Mouse (Mus musculus) liver, embryonic 11.5 days (tissue): ENCODE measurements around the gene Otop3. TPM values are rescaled to one million over a fixed set of nuclear protein-coding genes. Genes with fewer than 3 reads are reported as not detected.
A peak's percentile ranks its signal among the peaks of the same experiment; 100 is the strongest.

Experiments used
- ATAC-seq: fragments of 200-750 bp; cut with Nextera tagmentation; replicated peaks from 2 replicates; pipeline ENCODE4 v1.8.0; 2017; ENCODE audit warnings: moderate number of reproducible peaks, mild to moderate bottlenecking, moderate TSS enrichment, moderate library complexity; ENCODE audit not compliant: low FRiP score
- DNase-seq: peaks from one replicate; pipeline ENCODE4 v3.0.0-alpha.2; 2017; ENCODE audit warnings: low spot score
- H3K27ac ChIP-seq: fragments of 300-500 bp; sonication (generic); 2 replicates; pipeline ENCODE4 v1.5.1; 2014; ENCODE audit warnings: mild to moderate bottlenecking, low read depth, low read length, control low read depth
- H3K27me3 ChIP-seq: fragments of 300-500 bp; sonication (generic); replicated peaks from 2 replicates; pipeline ENCODE4 v1.6.1; 2014; ENCODE audit warnings: low read length, mixed read lengths; ENCODE audit not compliant: control insufficient read depth, insufficient read depth
- H3K36me3 ChIP-seq: fragments of 300-500 bp; sonication (generic); 2 replicates; pipeline ENCODE4 v1.6.1; 2014; ENCODE audit warnings: mild to moderate bottlenecking, low read length, moderate library complexity, mixed read lengths; ENCODE audit not compliant: control insufficient read depth, insufficient read depth
- H3K4me1 ChIP-seq: fragments of 300-500 bp; sonication (generic); replicated peaks from 2 replicates; pipeline ENCODE4 v1.6.1; 2014; ENCODE audit warnings: low read length, mixed read lengths; ENCODE audit not compliant: control insufficient read depth, insufficient read depth
- H3K4me2 ChIP-seq: fragments of 300-500 bp; sonication (generic); 2 replicates; pipeline ENCODE4 v1.6.1; 2014; ENCODE audit warnings: mild to moderate bottlenecking, control low read depth, moderate library complexity
- H3K4me3 ChIP-seq: fragments of 300-500 bp; sonication (generic); 2 replicates; pipeline ENCODE4 v1.5.1; 2014; ENCODE audit warnings: low read depth, low read length, control low read depth
- H3K9ac ChIP-seq: fragments of 300-500 bp; sonication (generic); 2 replicates; pipeline ENCODE4 v1.6.1; 2014; ENCODE audit warnings: low read depth, low read length, control low read depth
- H3K9me3 ChIP-seq: fragments of 300-500 bp; sonication (generic); 2 replicates; pipeline ENCODE4 v1.6.1; 2016; ENCODE audit warnings: low read length, inconsistent platforms, mixed read lengths; ENCODE audit not compliant: control insufficient read depth
- WGBS: fragments of 180-500 bp; shearing (Covaris S2); extraction: QIAGEN DNeasy Blood & Tissue Kit; methylation state at CpG from one replicate; pipeline ENCODE4 v1.1.7; 2014; 5-methylcytosine and 5-hydroxymethylcytosine counted together
- polyA plus RNA-seq: library from polyadenylated mRNA; unstranded; fragments of >200 nt; fragmentation: Nextera tagmentation; extraction: Ambion mirVana; gene quantifications from 2 replicates; pipeline ENCODE4 v1.2.1, GENCODE M21; 2014

Gene Otop3
- polyA plus RNA-seq, 1 experiment from 2014 or later, result not detected

DNA sequence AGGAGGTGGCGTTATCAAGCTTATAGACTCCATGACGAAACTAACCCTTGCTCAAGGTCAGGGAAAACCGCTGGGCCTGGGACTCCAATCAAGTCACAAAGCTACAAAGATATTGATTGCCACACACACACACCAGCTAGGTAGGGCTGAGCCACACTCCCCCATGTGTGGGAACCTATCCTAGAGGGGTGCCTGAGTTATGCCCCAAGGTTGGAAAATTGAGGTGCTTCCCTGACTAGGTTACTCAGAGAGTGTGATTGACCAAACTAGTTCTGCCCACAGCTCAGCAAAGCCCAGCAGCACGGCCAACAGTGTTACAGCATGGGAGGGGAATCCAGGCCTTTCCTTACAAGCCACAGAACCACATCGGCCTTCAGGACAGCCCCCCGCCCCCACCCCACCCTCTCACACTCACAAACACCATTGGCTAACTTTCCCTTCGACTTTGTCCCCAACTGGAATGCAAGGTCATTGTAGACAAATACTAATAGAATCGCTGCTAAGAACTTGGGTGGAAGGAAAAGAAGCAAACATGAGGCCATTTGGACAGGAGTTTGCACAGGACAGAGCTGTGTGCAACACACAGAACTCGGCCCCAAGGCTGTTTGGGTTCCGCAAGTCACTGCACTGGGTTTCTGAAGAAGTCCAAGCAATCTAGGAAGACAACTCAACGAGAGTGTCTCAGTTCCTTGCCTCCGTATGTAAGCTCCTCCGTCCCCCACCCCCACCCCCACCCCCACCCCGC is 41.7 kb upstream of the Otop3 start:
- Histone ChIP-seq H3K36me3 (no peaks in the 10 kb centered on the region), H3K27ac (peak overlapping the region; percentile 77), H3K4me2 (peak overlapping the region; percentile 42), H3K9me3 (no peaks in the 10 kb centered on the region), H3K9ac (no peak overlapping the region), H3K4me3 (no peak overlapping the region), H3K4me1 (peaks cover 10% of the 10 kb centered on the region; the same call in 1 of the 2 replicates), H3K27me3 (peaks cover 18% of the 10 kb centered on the region)
- peak; percentile 48; the same call in 1 of the 2 replicates for ATAC-seq
- WGBS, result 54% methylated on average over 14 of the region's 14 CpGs
- DNase-seq, result no peak

DNA sequence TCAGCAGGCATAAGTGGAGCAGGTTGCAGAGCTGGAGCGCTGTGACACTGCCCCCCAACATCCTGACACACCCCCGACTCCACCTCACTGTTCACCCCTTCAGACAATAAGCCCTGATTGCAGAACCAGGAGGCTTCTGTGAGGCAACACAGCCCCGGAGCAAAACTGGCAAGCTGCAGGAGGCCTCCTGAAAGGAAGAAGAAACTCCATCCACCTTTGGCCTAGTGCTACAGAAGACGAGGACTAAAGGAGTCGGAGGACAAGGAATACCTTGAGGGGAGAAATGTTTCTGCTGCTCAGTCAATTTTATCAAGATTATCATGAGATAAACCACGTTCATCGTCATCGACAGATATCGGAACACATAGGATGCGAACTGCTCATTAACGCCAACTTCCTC is 38.6 kb upstream of the Otop3 start:
- no peaks in the 10 kb centered on the region for H3K9me3 ChIP-seq
- H3K4me3 ChIP-seq, result peak overlapping the region; percentile 50
- DNase-seq (no peak), ATAC-seq (no peak)
- no peak overlapping the region for H3K9ac ChIP-seq
- peak overlapping the region; percentile 66 for H3K4me2 ChIP-seq
- peaks cover 7% of the 10 kb centered on the region; the same call in 1 of the 2 replicates for H3K4me1 ChIP-seq
- no peak overlapping the region for H3K27ac ChIP-seq
- no peaks in the 10 kb centered on the region for H3K36me3 ChIP-seq
- 84% methylated on average over 11 of the region's 11 CpGs for WGBS
- H3K27me3 ChIP-seq, result peaks cover 20% of the 10 kb centered on the region

DNA sequence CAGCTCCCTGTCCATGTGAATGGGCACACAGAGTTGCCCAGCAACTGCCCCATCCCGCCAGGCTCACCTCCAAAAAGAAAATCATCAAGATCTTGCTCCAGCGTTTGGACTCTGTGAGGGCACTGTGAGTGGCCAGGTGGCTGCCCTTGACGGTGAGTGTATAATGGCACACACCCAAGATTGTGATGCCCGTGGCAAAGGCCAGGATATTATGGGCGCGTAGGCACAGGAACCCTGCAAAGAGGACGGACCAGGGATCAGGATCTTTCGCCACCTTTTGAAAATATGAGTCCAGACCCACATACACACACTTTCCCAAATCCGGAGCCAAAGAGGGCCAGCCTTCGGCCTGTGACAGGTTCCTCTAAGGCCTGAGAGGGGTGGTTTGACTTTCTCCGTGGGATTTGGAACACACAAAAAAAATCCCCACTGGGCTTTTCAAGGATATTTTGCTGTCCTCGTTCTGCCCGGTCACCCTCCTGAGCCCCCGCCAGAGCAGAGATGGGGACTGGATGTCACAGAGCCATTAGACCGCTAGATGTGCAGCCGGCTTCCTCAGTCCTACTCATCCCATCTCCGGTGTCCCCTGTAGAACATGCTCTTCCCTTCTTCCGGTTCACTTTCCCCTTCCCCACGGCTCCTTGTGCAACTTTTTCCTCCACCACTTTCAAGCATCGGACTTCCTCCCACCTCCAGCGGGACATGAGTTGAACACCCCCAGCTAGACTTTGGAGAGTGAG is 37.9 kb upstream of the Otop3 start:
- peak overlapping the region; percentile 50 for H3K4me3 ChIP-seq
- H3K4me2 ChIP-seq, result peak overlapping the region; percentile 66
- H3K27me3 ChIP-seq, result peaks cover 20% of the 10 kb centered on the region
- no peaks in the 10 kb centered on the region for H3K9me3 ChIP-seq
- H3K27ac ChIP-seq, result peak overlapping the region; percentile 57
- 55% methylated on average over 21 of the region's 21 CpGs for WGBS
- peak overlapping the region; percentile 38; the same call in 1 of the 2 replicates for H3K9ac ChIP-seq
- no peaks in the 10 kb centered on the region for H3K36me3 ChIP-seq
- DNase-seq (no peak), ATAC-seq (no peak)
- peaks cover 4% of the 10 kb centered on the region; the same call in 1 of the 2 replicates for H3K4me1 ChIP-seq

DNA sequence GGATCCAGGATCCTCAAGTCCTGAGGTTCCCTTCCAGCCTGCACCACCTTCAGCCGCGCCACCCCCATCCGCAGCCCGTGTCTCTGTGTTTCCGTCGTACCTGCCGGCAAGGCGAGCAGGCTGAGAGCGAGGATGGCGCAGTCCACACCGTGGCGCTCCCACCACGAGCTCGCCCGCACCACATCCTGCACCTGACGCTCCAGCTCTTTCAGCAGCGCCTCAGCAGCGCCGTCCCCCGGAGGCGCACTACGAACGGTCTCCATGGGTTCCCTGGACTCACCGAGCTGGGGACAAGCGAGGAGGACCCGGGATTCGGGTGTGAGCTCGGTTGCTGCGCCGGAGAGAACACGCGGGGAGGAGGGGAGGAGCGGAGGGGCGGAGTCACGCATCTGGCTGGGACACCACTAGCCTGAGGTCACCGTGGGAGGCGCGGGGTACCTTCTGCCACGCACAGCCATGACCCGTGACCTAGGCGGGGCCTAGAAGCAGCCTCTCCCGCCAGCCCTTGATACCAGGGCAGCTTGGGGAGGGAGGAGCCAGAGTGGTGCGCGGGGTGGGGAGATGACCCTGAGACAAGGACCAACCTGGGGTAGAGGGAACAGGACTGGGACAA is 37.2 kb upstream of the Otop3 start, which contains the start of gene Fads6:
Fads6 (minus strand) TSS at position 450 of the 613 bp plus-strand sequence.
- H3K4me3 ChIP-seq, result peak within 1 kb of the TSS; percentile 50
- DNase-seq (peak; percentile 65), ATAC-seq (peak; percentile 61)
- 1% methylated on average over 44 of the region's 44 CpGs for WGBS
- H3K4me1 ChIP-seq, result peaks cover 3% of the 10 kb centered on the region; the same call in 1 of the 2 replicates
- H3K27me3 ChIP-seq, result peaks cover 20% of the 10 kb centered on the region
- peak within 1 kb of the TSS; percentile 38; the same call in 1 of the 2 replicates for H3K9ac ChIP-seq
- no peaks in the 10 kb centered on the region for H3K9me3 ChIP-seq
- peak within 1 kb of the TSS; percentile 66 for H3K4me2 ChIP-seq
- H3K36me3 ChIP-seq, result no peaks in the 10 kb centered on the region
- H3K27ac ChIP-seq, result peak within 1 kb of the TSS; percentile 57

DNA sequence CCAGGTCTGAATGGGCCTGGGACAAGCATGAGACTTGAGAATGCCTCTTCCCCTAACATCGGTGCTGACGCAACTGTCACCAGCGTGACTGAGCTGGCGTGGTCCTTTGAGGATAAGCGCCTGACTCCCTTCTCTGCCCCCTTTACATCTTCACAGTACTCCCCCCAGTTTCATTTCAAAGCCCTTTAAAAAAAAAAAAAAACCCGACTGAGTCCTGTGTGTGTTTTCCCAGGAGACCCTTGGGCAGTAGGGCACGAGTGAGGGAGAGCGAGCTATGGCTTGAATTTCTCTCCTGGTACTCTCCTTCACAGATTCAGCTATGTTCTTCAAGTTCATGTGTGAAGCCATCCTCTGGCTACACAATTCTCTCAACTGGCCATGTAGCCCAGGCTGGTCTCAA is 36.4 kb upstream of the Otop3 start:
- DNase-seq, result no peak
- 58% methylated on average over 8 of the region's 8 CpGs for WGBS
- H3K9ac ChIP-seq, result no peak overlapping the region
- H3K9me3 ChIP-seq, result no peaks in the 10 kb centered on the region
- H3K36me3 ChIP-seq, result no peaks in the 10 kb centered on the region
- H3K4me2 ChIP-seq, result no peak overlapping the region; the same call in 1 of the 2 replicates
- no peak overlapping the region for H3K27ac ChIP-seq
- no peak for ATAC-seq
- H3K4me1 ChIP-seq, result peaks cover 3% of the 10 kb centered on the region; the same call in 1 of the 2 replicates
- peaks cover 20% of the 10 kb centered on the region for H3K27me3 ChIP-seq
- H3K4me3 ChIP-seq, result peak overlapping the region; percentile 50; the same call in 1 of the 2 replicates

DNA sequence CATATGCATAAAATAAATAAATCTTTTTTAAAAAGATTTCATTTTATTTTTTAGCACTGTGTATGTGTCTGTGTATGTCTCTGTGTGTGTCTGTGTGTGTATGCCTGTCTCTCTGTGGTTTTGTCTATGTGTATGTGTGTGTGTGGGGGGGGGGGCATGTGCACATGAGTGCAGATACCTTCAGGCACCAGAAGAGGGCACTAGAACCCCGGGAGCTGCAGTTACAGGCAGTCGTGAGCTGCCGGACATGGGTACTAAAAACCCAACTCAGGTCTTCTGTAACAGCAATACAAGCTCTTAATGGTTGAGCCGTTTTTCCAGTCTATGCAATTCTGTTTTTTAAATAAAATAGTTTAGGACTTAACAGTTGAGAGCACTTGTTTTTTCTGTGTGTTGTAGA is 33.8 kb upstream of the Otop3 start:
- Histone ChIP-seq H3K36me3 (no peaks in the 10 kb centered on the region), H3K4me1 (peaks cover 3% of the 10 kb centered on the region; the same call in 1 of the 2 replicates), H3K27me3 (peaks cover 20% of the 10 kb centered on the region), H3K9ac (no peak overlapping the region), H3K9me3 (no peaks in the 10 kb centered on the region), H3K27ac (no peak overlapping the region), H3K4me2 (no peak overlapping the region), H3K4me3 (no peak overlapping the region)
- ATAC-seq (no peak), DNase-seq (no peak)
- WGBS, result 77% methylated on average over 4 of the region's 4 CpGs

DNA sequence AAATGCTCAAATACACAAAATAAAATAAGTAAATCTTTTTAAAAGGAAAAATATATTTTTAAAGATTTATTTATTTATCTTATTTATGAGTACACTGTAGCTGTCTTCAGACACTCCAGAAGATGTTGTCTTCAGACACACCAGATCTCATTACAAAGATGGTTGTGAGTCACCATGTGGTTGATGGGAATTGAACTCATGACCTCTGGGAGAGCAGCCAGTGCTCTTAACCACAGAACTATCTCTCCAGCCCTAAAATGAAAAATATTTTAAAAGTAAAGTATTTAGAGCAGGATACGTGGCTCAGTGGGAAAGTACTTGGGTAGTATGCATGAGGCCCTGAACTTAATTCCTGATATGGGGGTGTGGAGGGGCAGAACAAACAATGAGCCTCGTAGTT is 33.2 kb upstream of the Otop3 start:
- H3K36me3 ChIP-seq, result no peaks in the 10 kb centered on the region
- peaks cover 14% of the 10 kb centered on the region for H3K27me3 ChIP-seq
- no peaks in the 10 kb centered on the region for H3K9me3 ChIP-seq
- DNase-seq (no peak), ATAC-seq (no peak)
- no peak overlapping the region for H3K4me2 ChIP-seq
- no peak overlapping the region for H3K9ac ChIP-seq
- 80% methylated on average over 2 of the region's 2 CpGs for WGBS
- no peak overlapping the region for H3K4me3 ChIP-seq
- no peak overlapping the region for H3K27ac ChIP-seq
- H3K4me1 ChIP-seq, result peaks cover 5% of the 10 kb centered on the region; the same call in 1 of the 2 replicates

DNA sequence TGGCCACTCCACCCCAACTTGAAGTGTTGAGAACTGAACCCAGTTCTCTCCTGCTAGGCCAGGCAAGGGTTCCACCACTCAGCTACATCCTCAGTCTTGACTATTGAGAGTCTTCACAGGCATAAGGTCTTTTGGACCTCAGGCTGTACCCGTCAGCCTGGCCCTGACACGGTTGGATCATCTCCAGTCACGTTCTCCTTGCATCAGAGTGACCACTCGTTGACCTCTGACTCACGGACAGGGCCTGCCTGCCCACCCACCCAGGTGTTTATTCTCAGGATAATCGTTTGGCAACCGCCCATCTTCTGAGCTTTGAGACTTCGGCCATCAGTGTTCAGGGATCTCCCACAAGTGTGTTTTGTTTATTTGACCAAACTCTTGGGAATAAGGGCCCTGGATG is 31.4 kb upstream of the Otop3 start:
- H3K36me3 ChIP-seq, result no peaks in the 10 kb centered on the region
- WGBS, result 63% methylated on average over 8 of the region's 8 CpGs
- H3K27me3 ChIP-seq, result peaks cover 5% of the 10 kb centered on the region
- no peak overlapping the region for H3K4me2 ChIP-seq
- H3K27ac ChIP-seq, result no peak overlapping the region
- H3K9ac ChIP-seq, result no peak overlapping the region
- no peak overlapping the region for H3K4me3 ChIP-seq
- DNase-seq (no peak), ATAC-seq (no peak)
- no peaks in the 10 kb centered on the region for H3K9me3 ChIP-seq
- 0 out of 2 replicates have a peak, but pooled peaks cover 6% of the 10 kb centered on the region for H3K4me1 ChIP-seq
